In the genomic region with DNA sequence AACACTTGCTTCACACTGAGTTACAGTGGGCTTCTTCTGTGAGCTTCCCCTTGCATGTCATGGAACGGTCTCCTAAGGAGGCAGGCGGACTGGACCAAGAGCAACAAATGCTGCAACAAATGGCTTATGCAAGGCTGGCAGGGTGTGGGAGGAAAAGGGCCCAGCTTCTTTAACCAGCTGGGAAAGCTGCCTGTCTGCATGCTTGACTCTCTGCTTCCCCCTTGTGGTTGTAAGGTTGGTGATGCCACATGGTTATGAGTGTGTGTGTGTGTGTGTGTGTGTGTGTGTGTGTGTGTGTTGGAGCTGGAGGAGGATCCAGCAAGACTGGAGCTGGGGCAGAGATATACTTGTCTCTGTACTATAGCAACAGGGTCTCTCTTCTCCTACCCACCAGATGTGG, we compare ENCODE assay signal across 7 mouse cellular contexts. TPM values are rescaled to one million over a fixed set of nuclear protein-coding genes. Genes with fewer than 3 reads are reported as not detected.
DNase-seq lines count a peak whose midpoint lies in the region; ATAC-seq lines count a peak whose summit lies in the region.

No protein-coding gene starts in this region.

- H3K9me3 ChIP-seq in hindbrain, embryonic 12.5 days (replicated peaks): no peaks in the 10 kb centered on the region

- H3K9ac ChIP-seq in hindbrain, embryonic 12.5 days: no peak overlapping the region

- peak; percentile 19; the same call in 1 of the 2 replicates for ATAC-seq in hindbrain, embryonic 12.5 days (ENCODE audit: low FRiP score)

- 34% methylated on average over 2 of the region's 2 CpGs for WGBS in hindbrain, embryonic 12.5 days

- H3K27ac ChIP-seq in hindbrain, embryonic 12.5 days: no peak overlapping the region

- no peaks in the 10 kb centered on the region for H3K36me3 ChIP-seq in hindbrain, embryonic 12.5 days

- H3K4me3 ChIP-seq in hindbrain, embryonic 12.5 days: no peak overlapping the region

- peaks cover 13% of the 10 kb centered on the region for H3K4me1 ChIP-seq in hindbrain, embryonic 12.5 days

- peak; percentile 77 for DNase-seq in T-cell, adult 2 months (ENCODE audit: low spot score)
- DNase-seq in cerebellum, adult 9-10 months: peak; percentile 79
- peak; percentile 85 to 95 for DNase-seq in frontal cortex, adult 2 months (ENCODE audit: extremely low spot score in 1 of 2, low spot score in 1 of 2)
- DNase-seq in layer of hippocampus, postnatal 25 days (ENCODE audit: extremely low spot score in 1 of 2, low spot score in 1 of 2): peak; percentile 58 to 65
- DNase-seq in lung, postnatal 10 days: peak; percentile 96
- DNase-seq in right cerebral cortex, postnatal 4 days: peak; percentile 48

- no peak overlapping the region for H3K4me2 ChIP-seq in hindbrain, embryonic 12.5 days (replicated peaks)

- H3K27me3 ChIP-seq in hindbrain, embryonic 12.5 days: no peaks in the 10 kb centered on the region

RNA-seq across cellular contexts. Expression of a gene that starts 23.1 kb away (rescaled TPM):
- 0.19 and 0.34 TPM in 2 replicates for polyA plus RNA-seq in frontal cortex, adult 2 months (2012; rRNA removed)
- 0.32 and 0.36 TPM in 2 replicates for polyA plus RNA-seq in hindbrain, embryonic 12.5 days (2016; fragmentation: Nextera tagmentation; extraction: Ambion mirVana)
- total RNA-seq in layer of hippocampus, postnatal 25 days (2021): not detected

RNA-seq across cellular contexts. Expression of a gene that starts 24.9 kb away (rescaled TPM):
- 64.3 and 86.3 TPM in 2 replicates for polyA plus RNA-seq in frontal cortex, adult 2 months (2012; rRNA removed)
- 428 and 445 TPM in 2 replicates for polyA plus RNA-seq in hindbrain, embryonic 12.5 days (2016; fragmentation: Nextera tagmentation; extraction: Ambion mirVana)
- 10 to 100 TPM; 86.1 to 94.9 TPM for total RNA-seq in layer of hippocampus, postnatal 25 days (2021)

RNA-seq across cellular contexts. Expression of a gene that starts 42.0 kb away (rescaled TPM):
- polyA plus RNA-seq in frontal cortex, adult 2 months (2012; rRNA removed): 2.1 and 3.1 TPM in 2 replicates
- 195 and 199 TPM in 2 replicates for polyA plus RNA-seq in hindbrain, embryonic 12.5 days (2016; fragmentation: Nextera tagmentation; extraction: Ambion mirVana)
- 1 to 10 TPM; 2.5 to 4.5 TPM for total RNA-seq in layer of hippocampus, postnatal 25 days (2021)

Comparison
In these comparisons a context has a peak if more than half of its experiments do, and no peak if none do; other contexts are left out.
1. RNA of a gene that starts 42.0 kb away (polyA plus RNA-seq): 195 to 199 TPM in hindbrain, embryonic 12.5 days; 2.1 to 3.1 TPM in frontal cortex, adult 2 months; every median in the first group is over 10 times any median in the second.
2. Peak in every context shown above with its lines, with median percentiles within 50 percentile points of each other: DNase-seq.